Mouse (Mus musculus): ENCODE measurements around the gene Bbx.

GRCm38 (mm10) chr16:50217084-50217483, 215.1 kb downstream of the Bbx start:
- no peak for TF ChIP-seq CTCF (IDR thresholded peaks at IDR 0.05; ENCODE audit: control insufficient read depth, insufficient read depth, insufficient replicate concordance, low read depth, low read length)
- no peak for TF ChIP-seq POLR2A (IDR thresholded peaks at IDR 0.05; ENCODE audit: control insufficient read depth, low read depth, low read length)
